Mouse (Mus musculus) stomach, postnatal 0 days (tissue): ENCODE results near the gene Cog8.

Experiments
- CTCF ChIP-seq: IDR thresholded peaks from 2 replicates; pipeline ENCODE4 v1.5.1; 2016; ENCODE audit warnings: antibody characterized with exemption, low read depth, mild to moderate bottlenecking, moderate library complexity
- EP300 ChIP-seq: optimal IDR thresholded peaks from 2 replicates; pipeline ENCODE3; 2016; ENCODE audit warnings: antibody characterized with exemption

DNA sequence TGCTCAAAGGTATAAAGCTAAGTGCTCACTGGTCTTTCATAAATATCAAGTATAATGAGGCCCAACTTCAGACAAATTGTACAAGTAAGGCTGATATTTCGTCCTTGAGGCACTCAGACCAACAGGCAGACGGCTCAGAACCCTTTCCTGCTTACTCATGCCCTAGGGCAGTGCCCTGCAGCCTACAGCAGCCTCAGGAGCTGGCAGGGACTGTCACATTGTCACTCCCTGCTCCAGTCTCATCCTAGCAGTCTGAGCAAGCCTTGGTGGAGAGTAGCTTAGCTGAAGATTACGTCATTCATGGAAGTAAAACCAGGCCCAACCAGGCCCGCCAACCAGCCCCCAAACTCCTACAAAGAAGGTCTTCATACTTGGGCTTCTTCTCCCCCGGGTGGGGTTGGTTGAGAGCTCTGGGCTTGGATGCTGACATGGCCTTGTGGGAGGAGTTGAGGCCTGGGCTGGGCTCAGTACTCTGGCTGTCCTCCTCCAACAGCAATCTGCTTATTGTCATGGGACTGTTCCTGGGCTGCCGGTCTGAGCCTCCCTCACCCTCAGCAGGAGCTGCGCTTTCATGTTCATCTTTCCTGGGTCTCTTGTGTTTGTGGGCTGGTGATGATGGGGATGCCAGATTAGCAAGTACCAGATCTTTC lies 19.9 kb upstream of the Cog8 start:
- TF ChIP-seq CTCF: no peak
- TF ChIP-seq EP300: no peak
